Mouse (Mus musculus) intestine, postnatal 0 days (tissue): ENCODE results near the gene Itgb7. TPM values are rescaled to one million over a fixed set of nuclear protein-coding genes. Genes with fewer than 3 reads are reported as not detected.

Experiments
- ATAC-seq: fragments of 200-750 bp; cut with Nextera tagmentation; 2 replicates; pipeline ENCODE4 v1.8.0; 2017; ENCODE audit warnings: mild to moderate bottlenecking, moderate TSS enrichment, moderate library complexity
- H3K27ac ChIP-seq: fragments of 300-500 bp; sonication (generic); 2 replicates; pipeline ENCODE4 v1.5.1; 2014; ENCODE audit warnings: mild to moderate bottlenecking, low read depth, low read length, moderate library complexity
- H3K27me3 ChIP-seq: fragments of 300-500 bp; sonication (generic); replicated peaks from 2 replicates; pipeline ENCODE4 v1.6.1; 2014; ENCODE audit warnings: low read length, mixed read lengths; ENCODE audit not compliant: control insufficient read depth, insufficient read depth
- H3K36me3 ChIP-seq: fragments of 300-500 bp; sonication (generic); 2 replicates; pipeline ENCODE4 v1.6.1; 2014; ENCODE audit warnings: mild to moderate bottlenecking, moderate library complexity; ENCODE audit not compliant: control insufficient read depth, insufficient read depth
- H3K4me1 ChIP-seq: fragments of 300-500 bp; sonication (generic); replicated peaks from 2 replicates; pipeline ENCODE4 v1.6.1; 2014; ENCODE audit warnings: antibody characterized with exemption, low read length, mixed read lengths; ENCODE audit not compliant: control insufficient read depth, insufficient read depth
- H3K4me2 ChIP-seq: fragments of 300-500 bp; sonication (generic); replicated peaks from 2 replicates; pipeline ENCODE4 v1.6.1; 2014; ENCODE audit warnings: low read depth, mild to moderate bottlenecking, moderate library complexity
- H3K4me3 ChIP-seq: fragments of 300-500 bp; sonication (generic); 2 replicates; pipeline ENCODE4 v1.5.1; 2014; ENCODE audit warnings: low read depth, low read length
- H3K9ac ChIP-seq: fragments of 300-500 bp; sonication (generic); 2 replicates; pipeline ENCODE4 v1.6.1; 2014; ENCODE audit warnings: mild to moderate bottlenecking, low read depth, low read length
- H3K9me3 ChIP-seq: fragments of 300-500 bp; sonication (generic); 2 replicates; pipeline ENCODE4 v1.6.1; 2016; ENCODE audit warnings: mixed run types; ENCODE audit not compliant: control insufficient read depth
- CTCF ChIP-seq: sonication (generic); IDR thresholded peaks from 2 replicates; pipeline ENCODE4 v1.5.1; 2016; ENCODE audit warnings: low read depth, mild to moderate bottlenecking, control low read depth, antibody characterized with exemption, moderate library complexity
- WGBS: fragments of 180-500 bp; shearing (Covaris S2); extraction: QIAGEN DNeasy Blood & Tissue Kit; methylation state at CpG from one replicate; pipeline ENCODE4 v1.1.7; 2014; 5-methylcytosine and 5-hydroxymethylcytosine counted together
- polyA plus RNA-seq: library from polyadenylated mRNA; unstranded; fragments of >200 nt; fragmentation: Nextera tagmentation; extraction: Ambion mirVana; gene quantifications from 2 replicates; pipeline ENCODE4 v1.2.1, GENCODE M21; 2015

The Itgb7 gene
- polyA plus RNA-seq = 2.6 and 2.9 TPM in 2 replicates

GRCm38 (mm10) chr15:102231748-102232147 lies at the start of gene Itgb7:
TSS of gene Itgb7 (minus strand) at chr15:102231944.
- no peaks in the 10 kb centered on the region for H3K9me3 ChIP-seq
- H3K4me3 ChIP-seq = no peak within 1 kb of the TSS
- ATAC-seq = no peak
- no peak for TF ChIP-seq CTCF
- 32% methylated on average over 6 of the region's 6 CpGs for WGBS
- no peak within 1 kb of the TSS for H3K27ac ChIP-seq
- no peaks in the 10 kb centered on the region for H3K27me3 ChIP-seq
- 0 out of 2 replicates have a peak, but pooled peaks cover 8% of the 10 kb centered on the region for H3K4me1 ChIP-seq
- H3K4me2 ChIP-seq = no peak within 1 kb of the TSS
- no peak within 1 kb of the TSS for H3K9ac ChIP-seq
- H3K36me3 ChIP-seq = no peaks in the 10 kb centered on the region; the same call in 1 of the 2 replicates

GRCm38 (mm10) chr15:102280623-102281022 lies 48.9 kb upstream of the Itgb7 start:
- peak overlapping the region; percentile 92 for H3K4me2 ChIP-seq
- peaks cover 3% of the 10 kb centered on the region; the same call in 1 of the 2 replicates for H3K4me1 ChIP-seq
- no peak overlapping the region for H3K9ac ChIP-seq
- no peak for ATAC-seq
- no peak overlapping the region for H3K27ac ChIP-seq
- peaks cover 15% of the 10 kb centered on the region for H3K36me3 ChIP-seq
- H3K4me3 ChIP-seq = no peak overlapping the region
- H3K9me3 ChIP-seq = no peaks in the 10 kb centered on the region
- WGBS = 87% methylated on average over 19 of the region's 19 CpGs
- TF ChIP-seq CTCF = no peak
- H3K27me3 ChIP-seq = no peaks in the 10 kb centered on the region

GRCm38 (mm10) chr15:102279783-102280520 lies 48.2 kb upstream of the Itgb7 start:
- Histone ChIP-seq H3K27me3 (no peaks in the 10 kb centered on the region), H3K4me3 (peak overlapping the region; percentile 88), H3K27ac (peak overlapping the region; percentile 85), H3K9me3 (no peaks in the 10 kb centered on the region), H3K9ac (peak overlapping the region; percentile 71), H3K36me3 (peaks cover 15% of the 10 kb centered on the region), H3K4me2 (peak overlapping the region; percentile 92), H3K4me1 (peaks cover 3% of the 10 kb centered on the region; the same call in 1 of the 2 replicates)
- no peak for ATAC-seq
- WGBS = 14% methylated on average over 13 of the region's 13 CpGs
- no peak for TF ChIP-seq CTCF

DNA sequence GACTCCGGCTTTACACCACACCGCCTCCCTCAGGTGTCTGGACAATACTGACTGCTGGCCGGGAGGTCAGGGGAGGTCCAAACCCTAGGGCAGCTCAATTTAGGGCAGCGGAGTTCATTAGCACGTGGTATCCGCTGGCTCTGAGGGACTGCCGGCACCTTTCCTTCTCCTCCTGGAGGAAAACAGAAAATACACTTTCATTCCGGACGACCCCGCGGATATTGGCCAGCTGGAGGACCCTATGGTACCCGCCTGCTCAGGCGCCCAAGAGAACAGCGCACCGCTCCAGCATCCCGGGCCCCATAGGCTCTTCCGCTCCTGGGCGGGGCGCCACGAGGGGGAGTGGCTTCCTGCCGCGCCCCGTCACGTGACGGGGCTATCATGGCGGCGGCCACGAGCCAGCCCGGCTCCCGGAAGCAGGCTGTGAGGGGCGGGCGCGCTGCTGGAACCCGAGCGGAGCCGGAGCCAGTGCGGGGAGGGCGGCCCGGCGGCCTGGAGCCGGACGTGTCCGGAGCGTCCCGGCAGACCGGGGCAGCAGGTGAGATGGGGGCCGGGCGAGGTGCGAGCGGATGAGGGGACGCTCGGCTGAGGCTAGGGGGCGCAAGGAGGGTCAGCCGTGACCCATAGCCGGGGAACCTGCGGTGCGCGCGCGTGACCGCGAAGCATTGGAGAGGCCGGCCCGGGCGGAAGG lies 47.5 kb upstream of the Itgb7 start, which contains the start of gene Mfsd5:
TSS of gene Mfsd5 (plus strand) at position 363 of the 691 bp plus-strand sequence.
- peak; percentile 94 for ATAC-seq
- peak within 1 kb of the TSS; percentile 88 for H3K4me3 ChIP-seq
- H3K9ac ChIP-seq = peak within 1 kb of the TSS; percentile 71
- WGBS = under 1% methylated on average over 65 of the region's 65 CpGs
- peak; percentile 60 for TF ChIP-seq CTCF
- no peaks in the 10 kb centered on the region for H3K9me3 ChIP-seq
- H3K27ac ChIP-seq = peak within 1 kb of the TSS; percentile 85
- no peaks in the 10 kb centered on the region for H3K27me3 ChIP-seq
- peaks cover 3% of the 10 kb centered on the region; the same call in 1 of the 2 replicates for H3K4me1 ChIP-seq
- peak within 1 kb of the TSS; percentile 92 for H3K4me2 ChIP-seq
- peaks cover 15% of the 10 kb centered on the region for H3K36me3 ChIP-seq

DNA sequence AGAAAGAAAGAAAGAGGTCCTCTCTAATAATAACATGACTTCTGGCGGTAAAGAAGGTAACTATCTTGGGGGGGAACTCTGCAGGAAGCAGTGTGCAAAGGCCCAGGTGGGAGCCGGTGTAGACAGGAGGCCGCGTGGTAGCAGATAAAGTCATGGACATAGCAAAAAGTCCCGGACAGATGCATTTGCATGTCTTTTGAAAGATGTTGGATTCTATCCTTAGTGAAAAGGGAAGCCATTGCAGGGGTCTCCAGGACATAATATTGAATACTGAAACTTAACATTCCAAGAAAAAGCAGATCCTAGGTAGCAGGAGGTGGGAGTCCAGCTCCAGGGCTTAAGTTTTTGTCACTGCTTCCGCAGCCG lies 47.0 kb upstream of the Itgb7 start:
- peak overlapping the region; percentile 85 for H3K27ac ChIP-seq
- peak overlapping the region; percentile 88 for H3K4me3 ChIP-seq
- TF ChIP-seq CTCF = no peak
- H3K4me2 ChIP-seq = peak overlapping the region; percentile 92
- H3K4me1 ChIP-seq = peaks cover 3% of the 10 kb centered on the region; the same call in 1 of the 2 replicates
- ATAC-seq = no peak
- H3K36me3 ChIP-seq = peaks cover 15% of the 10 kb centered on the region
- 32% methylated on average over 7 of the region's 7 CpGs for WGBS
- H3K9me3 ChIP-seq = no peaks in the 10 kb centered on the region
- 0 out of 2 replicates have a peak overlapping the region, but pooled peaks have one; percentile 71 for H3K9ac ChIP-seq
- H3K27me3 ChIP-seq = no peaks in the 10 kb centered on the region
